Comparison of ENCODE assay signal across 8 mouse cellular contexts in the genomic region with DNA sequence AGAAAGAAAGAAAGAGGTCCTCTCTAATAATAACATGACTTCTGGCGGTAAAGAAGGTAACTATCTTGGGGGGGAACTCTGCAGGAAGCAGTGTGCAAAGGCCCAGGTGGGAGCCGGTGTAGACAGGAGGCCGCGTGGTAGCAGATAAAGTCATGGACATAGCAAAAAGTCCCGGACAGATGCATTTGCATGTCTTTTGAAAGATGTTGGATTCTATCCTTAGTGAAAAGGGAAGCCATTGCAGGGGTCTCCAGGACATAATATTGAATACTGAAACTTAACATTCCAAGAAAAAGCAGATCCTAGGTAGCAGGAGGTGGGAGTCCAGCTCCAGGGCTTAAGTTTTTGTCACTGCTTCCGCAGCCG. TPM values are rescaled to one million over a fixed set of nuclear protein-coding genes. Genes with fewer than 3 reads are reported as not detected.
DNase-seq lines count a peak whose midpoint lies in the region; ATAC-seq and TF ChIP-seq lines count a peak whose summit lies in the region.

No protein-coding gene starts in this region.

- DNase-seq in heart, postnatal 4 days = no peak
- peak; percentile 63 for DNase-seq in CH12.LX (ENCODE audit: extremely low read depth)
- no peak for DNase-seq in yolk sac, embryonic 10.5 days (ENCODE audit: low spot score)
- DNase-seq in natural killer cell, adult 2 months (ENCODE audit: low spot score in 2 of 2) = no peak
- no peak for DNase-seq in frontal cortex, postnatal 10 days (ENCODE audit: low spot score in 2 of 2)

- TF ChIP-seq CTCF in CH12.LX (conservative IDR thresholded peaks at IDR 0.05 in 1 of 2, IDR thresholded peaks at IDR 0.05 in 1 of 2; ENCODE audit: low read depth in 2 of 2, low read length in 2 of 2) = no peak

- no peaks in the 10 kb centered on the region for H3K27me3 ChIP-seq in heart, embryonic 13.5 days (replicated peaks)
- H3K27me3 ChIP-seq in CH12.LX (replicated peaks) = no peaks in the 10 kb centered on the region
- no peaks in the 10 kb centered on the region for H3K27me3 ChIP-seq in forebrain, embryonic 13.5 days
- H3K27me3 ChIP-seq in liver, embryonic 15.5 days = 0 out of 2 replicates have a peak, but pooled peaks cover 4% of the 10 kb centered on the region

- peak overlapping the region; percentile 80 for H3K27ac ChIP-seq in heart, embryonic 13.5 days (replicated peaks)
- H3K27ac ChIP-seq in CH12.LX (ENCODE audit: insufficient read depth, low read depth) = no peak overlapping the region
- peak overlapping the region; percentile 66 for H3K27ac ChIP-seq in forebrain, embryonic 13.5 days
- H3K27ac ChIP-seq in liver, embryonic 15.5 days (replicated peaks) = peak overlapping the region; percentile 77

- peaks cover 23% of the 10 kb centered on the region for H3K4me1 ChIP-seq in heart, embryonic 13.5 days
- peaks cover 12 to 19% of the 10 kb centered on the region in 2 experiments for H3K4me1 ChIP-seq in CH12.LX (ENCODE audit: control insufficient read depth in 1 of 2, insufficient read depth in 2 of 2)
- peaks cover 15% of the 10 kb centered on the region for H3K4me1 ChIP-seq in forebrain, embryonic 13.5 days
- peaks cover 50% of the 10 kb centered on the region for H3K4me1 ChIP-seq in liver, embryonic 15.5 days (replicated peaks)

- ATAC-seq in heart, embryonic 13.5 days (ENCODE audit: extremely low read depth, insufficient number of reproducible peaks, low FRiP score, low TSS enrichment) = no peak
- ATAC-seq in forebrain, embryonic 13.5 days = 0 out of 2 replicates have a peak, but pooled peaks have one; percentile 1
- no peak for ATAC-seq in liver, embryonic 15.5 days (ENCODE audit: insufficient read depth)

- peak overlapping the region; percentile 74 for H3K4me3 ChIP-seq in heart, embryonic 13.5 days
- H3K4me3 ChIP-seq in CH12.LX (replicated peaks in 1 of 3; ENCODE audit: low read depth in 2 of 3, low read length in 2 of 3, poor library complexity in 1 of 3) = peak overlapping the region; percentile 74 to 87 (median 85)
- peak overlapping the region; percentile 66 for H3K4me3 ChIP-seq in forebrain, embryonic 13.5 days
- peak overlapping the region; percentile 77 for H3K4me3 ChIP-seq in liver, embryonic 15.5 days (replicated peaks)

- peak overlapping the region; percentile 86 for H3K9ac ChIP-seq in heart, embryonic 13.5 days
- peak overlapping the region; percentile 42; the same call in 1 of the 2 replicates for H3K9ac ChIP-seq in CH12.LX (ENCODE audit: insufficient read depth, low read depth)
- H3K9ac ChIP-seq in forebrain, embryonic 13.5 days = peak overlapping the region; percentile 76
- H3K9ac ChIP-seq in liver, embryonic 15.5 days = peak overlapping the region; percentile 76

- dilution Hi-C loops in CH12.LX (cut with MboI; ENCODE audit: extremely low pct_ligation_motif_present, extremely low pct_unique_long_range_greater_than_20kb, low sequenced_read_pairs) = no loop called here

- peaks cover 25% of the 10 kb centered on the region for H3K36me3 ChIP-seq in heart, embryonic 13.5 days
- H3K36me3 ChIP-seq in CH12.LX (replicated peaks in 1 of 2; ENCODE audit: control insufficient read depth in 1 of 2, insufficient read depth in 1 of 2, low read length in 1 of 2) = peaks cover 21 to 28% of the 10 kb centered on the region in 2 experiments
- H3K36me3 ChIP-seq in forebrain, embryonic 13.5 days (ENCODE audit: poor library complexity, severe bottlenecking) = peaks cover 24% of the 10 kb centered on the region
- H3K36me3 ChIP-seq in liver, embryonic 15.5 days (replicated peaks) = peaks cover 20% of the 10 kb centered on the region

- TF ChIP-seq POLR2A in CH12.LX (IDR thresholded peaks at IDR 0.05; ENCODE audit: low read depth, low read length) = no peak

- H3K4me2 ChIP-seq in heart, embryonic 13.5 days = peak overlapping the region; percentile 84
- H3K4me2 ChIP-seq in CH12.LX (ENCODE audit: insufficient read depth, low read depth, poor library complexity, severe bottlenecking) = peak overlapping the region; percentile 65
- peak overlapping the region; percentile 97 for H3K4me2 ChIP-seq in forebrain, embryonic 13.5 days
- peak overlapping the region; percentile 87 for H3K4me2 ChIP-seq in liver, embryonic 15.5 days

- H3K9me3 ChIP-seq in heart, embryonic 13.5 days = no peaks in the 10 kb centered on the region
- no peaks in the 10 kb centered on the region for H3K9me3 ChIP-seq in CH12.LX (replicated peaks; ENCODE audit: low read length)
- H3K9me3 ChIP-seq in forebrain, embryonic 13.5 days (replicated peaks) = no peaks in the 10 kb centered on the region
- H3K9me3 ChIP-seq in liver, embryonic 15.5 days (replicated peaks) = no peaks in the 10 kb centered on the region

- in situ Hi-C loops in CH12.LX (cut with MboI; ENCODE audit: low pct_ligation_motif_present, low pct_unique_long_range_greater_than_20kb, low sequenced_read_pairs) = no loop called here

- no peak for TF ChIP-seq EP300 in CH12.LX (IDR thresholded peaks at IDR 0.05; ENCODE audit: low read length)

- H3K79me2 ChIP-seq in CH12.LX (replicated peaks; ENCODE audit: control insufficient read depth, extremely low read depth, insufficient read depth, poor library complexity, severe bottlenecking) = peaks cover 13% of the 10 kb centered on the region; the same call in 1 of the 2 replicates

- no peak for TF ChIP-seq RAD21 in CH12.LX (IDR thresholded peaks at IDR 0.05; ENCODE audit: low read depth, low read length)

- WGBS in heart, embryonic 13.5 days = 24% methylated on average over 7 of the region's 7 CpGs
- WGBS in forebrain, embryonic 13.5 days = 39% methylated on average over 7 of the region's 7 CpGs
- WGBS in liver, embryonic 15.5 days (ENCODE audit: insufficient replicate concordance) = 17% methylated on average over 7 of the region's 7 CpGs

TF ChIP-seq in CH12.LX, 34 proteins besides CTCF, POLR2A, EP300 and RAD21:
- no peak for TF ChIP-seq GABPA (IDR thresholded peaks at IDR 0.05; ENCODE audit: insufficient replicate concordance, low read depth, low read length)

RNA-seq across cellular contexts. Expression of gene Mfsd5, which starts 0.5 kb away (rescaled TPM):
- polyA plus RNA-seq in heart, embryonic 13.5 days (2015; fragmentation: Nextera tagmentation; extraction: Ambion mirVana) = 46.1 and 46.7 TPM in 2 replicates
- total RNA-seq in heart, postnatal 4 days (2021) = 10 to 100 TPM; 21.1 to 22.7 TPM
- 31.1 and 37.1 TPM in 2 replicates for total RNA-seq in CH12.LX (2012; rRNA removed)
- total RNA-seq in CH12.LX (2014; rRNA removed) = 43.7 and 51.8 TPM in 2 replicates
- 76.2 and 90.6 TPM in 2 replicates for polyA plus RNA-seq in CH12.LX (2012; ENCODE audit: insufficient read length, low read depth)
- polyA plus RNA-seq in forebrain, embryonic 13.5 days (2015; fragmentation: Nextera tagmentation; extraction: Ambion mirVana) = 46.7 and 48.9 TPM in 2 replicates
- polyA plus RNA-seq in liver, embryonic 15.5 days (2015; fragmentation: Nextera tagmentation; extraction: Ambion mirVana) = 24.9 and 25.6 TPM in 2 replicates

RNA-seq across cellular contexts. Expression of gene Gm9918, which starts 8.3 kb away (rescaled TPM):
- polyA plus RNA-seq in heart, embryonic 13.5 days (2015; fragmentation: Nextera tagmentation; extraction: Ambion mirVana) = not detected in 2 replicates
- total RNA-seq in heart, postnatal 4 days (2021) = not detected
- total RNA-seq in CH12.LX (2012; rRNA removed) (not detected in 2 replicates), CH12.LX (2014; rRNA removed) (not detected in 2 replicates)
- polyA plus RNA-seq in CH12.LX (2012; ENCODE audit: insufficient read length, low read depth) = not detected in 2 replicates
- 0.09 TPM in 1 of 2 replicates, not detected in the other for polyA plus RNA-seq in forebrain, embryonic 13.5 days (2015; fragmentation: Nextera tagmentation; extraction: Ambion mirVana)
- not detected in 2 replicates for polyA plus RNA-seq in liver, embryonic 15.5 days (2015; fragmentation: Nextera tagmentation; extraction: Ambion mirVana)

RNA-seq across cellular contexts. Expression of gene Espl1, which starts 17.4 kb away (rescaled TPM):
- polyA plus RNA-seq in heart, embryonic 13.5 days (2015; fragmentation: Nextera tagmentation; extraction: Ambion mirVana) = 18.9 and 19.3 TPM in 2 replicates
- total RNA-seq in heart, postnatal 4 days (2021) = 10 to 100 TPM; 23.2 to 28.2 TPM
- total RNA-seq in CH12.LX (2012; rRNA removed) (51.0 and 64.6 TPM in 2 replicates), CH12.LX (2014; rRNA removed) (41.0 and 41.3 TPM in 2 replicates)
- 80.7 and 110 TPM in 2 replicates for polyA plus RNA-seq in CH12.LX (2012; ENCODE audit: insufficient read length, low read depth)
- polyA plus RNA-seq in forebrain, embryonic 13.5 days (2015; fragmentation: Nextera tagmentation; extraction: Ambion mirVana) = 19.7 and 27.3 TPM in 2 replicates
- 23.0 and 24.6 TPM in 2 replicates for polyA plus RNA-seq in liver, embryonic 15.5 days (2015; fragmentation: Nextera tagmentation; extraction: Ambion mirVana)

RNA-seq across cellular contexts. Expression of gene Rarg, which starts 21.4 kb away (rescaled TPM):
- polyA plus RNA-seq in heart, embryonic 13.5 days (2015; fragmentation: Nextera tagmentation; extraction: Ambion mirVana) = 9.0 and 9.1 TPM in 2 replicates
- total RNA-seq in heart, postnatal 4 days (2021) = 10 to 100 TPM; 12.9 to 16.6 TPM
- 0.64 and 0.76 TPM in 2 replicates for total RNA-seq in CH12.LX (2012; rRNA removed)
- 0.17 and 0.32 TPM in 2 replicates for total RNA-seq in CH12.LX (2014; rRNA removed)
- polyA plus RNA-seq in CH12.LX (2012; ENCODE audit: insufficient read length, low read depth) = 0.63 and 0.76 TPM in 2 replicates
- polyA plus RNA-seq in forebrain, embryonic 13.5 days (2015; fragmentation: Nextera tagmentation; extraction: Ambion mirVana) = 3.2 and 4.2 TPM in 2 replicates
- 2.8 and 3.0 TPM in 2 replicates for polyA plus RNA-seq in liver, embryonic 15.5 days (2015; fragmentation: Nextera tagmentation; extraction: Ambion mirVana)

RNA-seq across cellular contexts. Expression of gene Itgb7, which starts 47.0 kb away (rescaled TPM):
- 0.46 and 0.78 TPM in 2 replicates for polyA plus RNA-seq in heart, embryonic 13.5 days (2015; fragmentation: Nextera tagmentation; extraction: Ambion mirVana)
- 1 to 10 TPM in 1 of 2 experiments, under 1 TPM in 1; 0.98 to 1.0 TPM for total RNA-seq in heart, postnatal 4 days (2021)
- 10.1 and 17.7 TPM in 2 replicates for total RNA-seq in CH12.LX (2012; rRNA removed)
- 1.8 and 3.7 TPM in 2 replicates for total RNA-seq in CH12.LX (2014; rRNA removed)
- 2.8 and 4.2 TPM in 2 replicates for polyA plus RNA-seq in CH12.LX (2012; ENCODE audit: insufficient read length, low read depth)
- polyA plus RNA-seq in forebrain, embryonic 13.5 days (2015; fragmentation: Nextera tagmentation; extraction: Ambion mirVana) = 0.32 and 0.48 TPM in 2 replicates
- 6.4 and 6.6 TPM in 2 replicates for polyA plus RNA-seq in liver, embryonic 15.5 days (2015; fragmentation: Nextera tagmentation; extraction: Ambion mirVana)
